Mouse (Mus musculus) kidney, postnatal 0 days (tissue): ENCODE data around the gene Gm11032. TPM values are rescaled to one million over a fixed set of nuclear protein-coding genes. Genes with fewer than 3 reads are reported as not detected.

Experiments used
- ATAC-seq: fragments of 200-750 bp; cut with Nextera tagmentation; replicated peaks from 2 replicates; pipeline ENCODE4 v1.8.0; 2017; ENCODE audit warnings: low read depth, moderate number of reproducible peaks, moderate TSS enrichment, moderate library complexity; ENCODE audit not compliant: low FRiP score
- DNase-seq: peaks from one replicate; pipeline ENCODE4 v3.0.0-alpha.2; 2016; ENCODE audit warnings: low spot score
- H3K27ac ChIP-seq: fragments of 300-500 bp; sonication (generic); 2 replicates; pipeline ENCODE4 v1.5.1; 2014; ENCODE audit warnings: mild to moderate bottlenecking
- H3K27me3 ChIP-seq: fragments of 300-500 bp; sonication (generic); 2 replicates; pipeline ENCODE4 v1.6.1; 2014; ENCODE audit warnings: low read length, mixed read lengths; ENCODE audit not compliant: insufficient read depth
- H3K36me3 ChIP-seq: fragments of 300-500 bp; sonication (generic); 2 replicates; pipeline ENCODE4 v1.6.1; 2014; ENCODE audit warnings: low read length, mixed read lengths; ENCODE audit not compliant: insufficient read depth
- H3K4me1 ChIP-seq: fragments of 300-500 bp; sonication (generic); replicated peaks from 2 replicates; pipeline ENCODE4 v1.6.1; 2014; ENCODE audit warnings: antibody characterized with exemption, low read length, mixed read lengths; ENCODE audit not compliant: insufficient read depth
- H3K4me2 ChIP-seq: fragments of 300-500 bp; sonication (generic); 2 replicates; pipeline ENCODE4 v1.6.1; 2014; ENCODE audit warnings: mild to moderate bottlenecking, low read length, moderate library complexity, mixed read lengths
- H3K4me3 ChIP-seq: fragments of 300-500 bp; sonication (generic); replicated peaks from 2 replicates; pipeline ENCODE4 v1.5.1; 2014; ENCODE audit warnings: low read depth, low read length
- H3K9ac ChIP-seq: fragments of 300-500 bp; sonication (generic); 2 replicates; pipeline ENCODE4 v1.6.1; 2014; ENCODE audit warnings: low read depth, low read length
- H3K9me3 ChIP-seq: fragments of 300-500 bp; sonication (generic); replicated peaks from 2 replicates; pipeline ENCODE4 v1.6.1; 2016; ENCODE audit warnings: low read length, inconsistent platforms, mixed read lengths
- CTCF ChIP-seq: IDR thresholded peaks from 2 replicates; pipeline ENCODE4 v1.5.1; 2016; ENCODE audit warnings: antibody characterized with exemption, low read depth, mild to moderate bottlenecking, moderate library complexity
- WGBS: fragments of 180-500 bp; shearing (Covaris S2); extraction: QIAGEN DNeasy Blood & Tissue Kit; methylation state at CpG from one replicate; pipeline ENCODE4 v1.1.7; 2014; 5-methylcytosine and 5-hydroxymethylcytosine counted together
- polyA plus RNA-seq: library from polyadenylated mRNA; unstranded; fragments of >200 nt; fragmentation: Nextera tagmentation; extraction: Ambion mirVana; gene quantifications from 2 replicates; pipeline ENCODE4 v1.2.1, GENCODE M21; 2015

Gm11032 gene
- polyA plus RNA-seq, 1 experiment from 2014 or later = not detected

- Histone ChIP-seq H3K4me3 (peak overlapping the region; percentile 96), H3K9ac (peak overlapping the region; percentile 95), H3K27me3 (no peaks in the 10 kb centered on the region), H3K36me3 (no peaks in the 10 kb centered on the region), H3K4me1 (peaks cover 5% of the 10 kb centered on the region), H3K9me3 (no peaks in the 10 kb centered on the region), H3K4me2 (peak overlapping the region; percentile 53), H3K27ac (peak overlapping the region; percentile 95)
- peak; percentile 37; the same call in 1 of the 2 replicates for TF ChIP-seq CTCF
- DNase-seq = peak; percentile 56
- ATAC-seq = peak; percentile 89
- under 1% methylated on average over 45 of the region's 45 CpGs for WGBS
Observed at GRCm38 (mm10) chr11:4593849-4594607, 25.8 kb upstream of the Gm11032 start.

DNA sequence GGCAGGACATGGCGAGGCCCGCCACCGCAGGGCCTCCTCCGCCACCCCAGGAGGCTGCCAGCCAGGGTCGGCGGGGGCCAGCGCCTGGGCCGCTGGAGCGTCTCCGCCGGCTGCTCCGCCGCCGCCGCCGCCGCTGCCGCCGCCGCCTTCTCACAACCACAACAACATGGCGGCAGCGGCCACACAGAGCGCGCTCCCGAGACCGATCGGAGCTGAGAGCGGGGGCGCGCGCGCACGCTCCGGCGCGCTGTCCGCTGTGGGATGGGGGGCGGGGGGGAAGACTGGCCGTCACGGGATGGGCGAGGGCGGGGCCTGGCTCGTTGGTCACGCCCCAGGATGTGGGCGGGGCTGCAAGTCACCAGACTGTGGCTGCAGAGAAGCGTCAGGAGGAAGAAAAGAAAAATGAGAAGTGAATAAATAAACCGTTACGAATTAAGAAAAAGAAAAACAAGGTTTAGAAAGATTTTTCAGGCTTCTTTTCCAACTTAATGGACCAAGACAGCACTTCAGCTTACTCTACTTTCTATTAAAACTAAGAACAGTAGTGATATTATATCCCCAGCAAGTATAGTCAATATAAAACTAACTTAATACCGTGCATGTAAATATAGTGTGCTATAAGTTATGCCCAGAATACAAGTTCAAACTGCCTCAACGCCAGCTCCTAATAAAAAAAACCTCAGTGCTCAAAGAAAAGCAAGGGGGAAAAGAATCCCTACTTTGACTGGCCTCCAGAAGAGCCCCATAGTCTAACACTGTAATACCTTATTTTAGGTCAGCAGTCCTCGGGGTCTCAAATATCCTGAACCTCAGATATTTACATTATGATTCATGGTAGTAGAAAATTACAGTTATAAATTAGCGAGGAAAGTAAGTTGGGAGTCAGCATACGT is 25.0 kb upstream of the Gm11032 start, which contains the start of gene Mtmr3:
Mtmr3 (minus strand) TSS at position 256 of the 893 bp plus-strand sequence.
- H3K36me3 ChIP-seq = no peaks in the 10 kb centered on the region
- 5% methylated on average over 36 of the region's 53 CpGs for WGBS

GRCm38 (mm10) chr11:4598411-4598810 is 21.5 kb upstream of the Gm11032 start:
- Histone ChIP-seq H3K27me3 (no peaks in the 10 kb centered on the region), H3K4me2 (no peak overlapping the region), H3K9me3 (no peaks in the 10 kb centered on the region), H3K36me3 (no peaks in the 10 kb centered on the region), H3K9ac (no peak overlapping the region), H3K4me3 (no peak overlapping the region), H3K4me1 (peaks cover 5% of the 10 kb centered on the region), H3K27ac (no peak overlapping the region)
- ATAC-seq (no peak), DNase-seq (no peak)
- TF ChIP-seq CTCF = no peak
- WGBS = 87% methylated on average over 2 of the region's 2 CpGs

More for the DNA sequence above, 25.0 kb upstream of the Gm11032 start, which contains the start of gene Mtmr3:
- Histone ChIP-seq H3K9ac (peak within 1 kb of the TSS; percentile 95), H3K4me2 (peak within 1 kb of the TSS; percentile 53), H3K9me3 (no peaks in the 10 kb centered on the region), H3K27ac (peak within 1 kb of the TSS; percentile 95), H3K4me3 (peak within 1 kb of the TSS; percentile 96), H3K27me3 (no peaks in the 10 kb centered on the region), H3K4me1 (peaks cover 5% of the 10 kb centered on the region)
- peak; percentile 96 for DNase-seq
- peak; percentile 88 for ATAC-seq
- TF ChIP-seq CTCF = no peak

GRCm38 (mm10) chr11:4599916-4600315 is 20.0 kb upstream of the Gm11032 start:
- Histone ChIP-seq H3K27me3 (no peaks in the 10 kb centered on the region), H3K9ac (no peak overlapping the region), H3K36me3 (no peaks in the 10 kb centered on the region), H3K9me3 (no peaks in the 10 kb centered on the region), H3K27ac (no peak overlapping the region), H3K4me1 (peaks cover 5% of the 10 kb centered on the region), H3K4me2 (no peak overlapping the region), H3K4me3 (no peak overlapping the region)
- DNase-seq (no peak), ATAC-seq (no peak)
- WGBS = 91% methylated on average over 3 of the region's 3 CpGs
- no peak for TF ChIP-seq CTCF

DNA sequence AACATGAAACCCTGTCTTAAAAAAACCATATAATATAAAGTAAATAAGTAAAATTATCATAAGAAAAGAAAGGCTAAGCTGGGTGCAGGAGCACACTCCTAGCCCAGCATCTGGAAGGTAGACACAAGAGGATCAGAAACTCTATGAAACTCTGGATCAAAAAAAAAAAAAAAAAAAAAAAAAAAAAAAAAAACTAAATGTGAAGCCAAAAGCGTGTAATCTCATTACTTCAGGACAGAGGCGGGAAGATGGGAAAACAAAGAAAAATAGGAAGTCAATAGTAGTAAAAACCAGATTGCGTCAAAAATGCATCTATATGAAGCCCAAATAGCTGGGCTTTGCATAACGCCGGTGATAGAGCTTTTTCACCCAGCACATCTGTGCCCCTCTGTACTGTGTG is 18.0 kb upstream of the Gm11032 start:
- no peak for DNase-seq
- no peak overlapping the region for H3K4me2 ChIP-seq
- ATAC-seq = no peak
- H3K4me1 ChIP-seq = peaks cover 5% of the 10 kb centered on the region
- no peak overlapping the region for H3K27ac ChIP-seq
- no peaks in the 10 kb centered on the region for H3K36me3 ChIP-seq
- H3K4me3 ChIP-seq = no peak overlapping the region
- WGBS = 93% methylated on average over 5 of the region's 5 CpGs
- no peaks in the 10 kb centered on the region for H3K27me3 ChIP-seq
- H3K9ac ChIP-seq = no peak overlapping the region
- no peak for TF ChIP-seq CTCF
- H3K9me3 ChIP-seq = no peaks in the 10 kb centered on the region
